Mouse (Mus musculus) kidney, adult 18-20 months (tissue): ENCODE data around the gene Gpha2.
A peak's percentile ranks its signal among the peaks of the same experiment; 100 is the strongest.

ENCODE experiments used
- DNase-seq: peaks from one replicate; pipeline ENCODE4 v3.0.0; 2021

Gpha2 gene

DNA sequence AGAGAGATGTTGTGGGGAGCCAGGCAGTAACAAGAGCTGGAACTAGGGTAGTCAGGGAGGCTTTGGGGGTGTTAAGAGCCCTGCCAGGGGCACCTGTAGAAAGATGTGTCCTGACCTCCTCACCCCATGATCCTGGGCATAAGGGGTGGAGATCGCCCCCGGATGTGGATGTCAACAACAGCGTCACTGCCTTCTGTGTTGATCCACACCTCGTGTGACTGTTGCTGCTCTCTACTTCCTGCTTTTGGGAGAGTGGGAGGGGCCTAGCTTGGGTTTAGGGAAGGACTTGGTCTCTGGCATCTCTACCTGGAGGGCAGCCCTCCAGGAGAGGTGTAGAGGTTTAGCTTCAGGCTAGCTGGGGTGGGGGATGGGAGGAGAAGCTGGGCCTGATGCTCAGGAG is 16.1 kb downstream of the Gpha2 start:
- peak; percentile 37 for DNase-seq

DNA sequence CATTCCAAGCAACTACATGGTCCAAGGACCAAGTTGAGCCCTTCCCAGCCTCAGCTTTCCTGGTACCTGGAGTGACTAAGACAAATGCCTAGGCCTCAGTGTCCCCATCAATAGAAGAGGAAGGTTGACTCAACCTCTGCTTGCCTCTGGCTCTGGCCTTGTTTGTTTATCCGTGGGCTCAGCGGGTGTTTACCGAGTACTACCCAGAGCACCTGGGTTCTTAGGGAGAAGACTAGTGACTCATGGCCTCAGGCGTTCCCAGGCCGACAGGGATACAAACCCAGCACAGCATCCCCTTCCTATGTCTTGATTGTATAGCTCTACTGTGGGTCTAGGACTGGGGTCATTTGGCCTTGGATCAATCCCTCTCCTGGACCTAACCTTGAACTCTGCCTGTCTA is 17.0 kb downstream of the Gpha2 start:
- no peak for DNase-seq

GRCm38 (mm10) chr19:6245806-6246205 is 19.6 kb downstream of the Gpha2 start:
- DNase-seq, result no peak

- DNase-seq, result no peak
Observed at GRCm38 (mm10) chr19:6247526-6248300, 21.5 kb downstream of the Gpha2 start.

GRCm38 (mm10) chr19:6253021-6253420 is 26.8 kb downstream of the Gpha2 start:
- no peak for DNase-seq

- DNase-seq, result no peak
Observed at GRCm38 (mm10) chr19:6260428-6260827, 34.2 kb downstream of the Gpha2 start.

GRCm38 (mm10) chr19:6260946-6261345 is 34.8 kb downstream of the Gpha2 start:
- DNase-seq, result no peak

DNA sequence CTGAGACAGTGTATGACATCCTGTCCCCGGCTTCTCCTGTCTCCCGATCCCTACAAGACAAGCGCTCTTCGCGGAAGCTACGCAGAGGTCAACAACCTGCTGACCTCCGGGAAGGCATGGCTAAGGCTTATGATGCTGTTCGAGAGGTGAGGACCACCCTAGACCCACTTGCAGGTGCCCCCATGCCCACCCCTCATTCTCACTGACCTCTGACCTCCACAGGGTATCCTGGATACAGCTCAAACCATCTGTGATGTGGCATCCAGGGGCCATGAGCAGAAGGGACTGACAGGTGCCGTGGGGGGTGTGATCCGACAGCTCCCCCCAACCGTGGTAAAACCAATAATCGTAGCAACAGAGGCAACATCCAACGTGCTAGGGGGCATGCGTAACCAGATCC is 35.2 kb downstream of the Gpha2 start:
- DNase-seq, result no peak

GRCm38 (mm10) chr19:6262222-6262621 is 36.0 kb downstream of the Gpha2 start:
- peak; percentile 82 for DNase-seq

DNA sequence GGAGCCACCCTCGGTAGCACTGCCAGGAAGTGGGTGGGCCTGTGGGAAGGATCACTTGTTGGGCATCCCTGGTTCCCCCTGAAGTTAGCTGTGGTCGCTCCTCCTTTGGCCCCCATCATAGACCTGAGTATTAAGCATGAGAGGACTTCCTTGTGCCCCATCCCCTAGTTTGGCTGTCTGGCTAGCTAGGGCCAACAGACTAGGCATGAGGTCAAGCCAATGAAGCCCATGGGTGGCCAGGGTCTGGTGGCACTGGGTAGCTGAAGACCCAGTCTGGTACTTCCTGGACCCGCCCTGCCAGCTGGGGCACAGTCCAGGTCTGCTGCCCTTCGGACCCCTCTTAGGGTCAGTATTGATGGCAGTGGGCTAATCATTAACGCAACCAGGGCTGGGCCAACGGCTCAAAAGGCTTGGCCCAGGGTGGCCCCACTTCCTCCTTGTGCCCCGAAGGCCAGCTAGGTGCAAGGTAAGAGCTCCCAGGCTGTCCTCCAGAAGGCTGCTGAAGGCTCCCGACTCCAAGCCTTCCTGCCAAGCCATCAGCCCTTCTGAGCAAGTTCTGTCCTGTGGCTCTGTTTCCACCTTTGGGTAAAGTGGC is 36.8 kb downstream of the Gpha2 start:
- DNase-seq, result peak; percentile 86

DNA sequence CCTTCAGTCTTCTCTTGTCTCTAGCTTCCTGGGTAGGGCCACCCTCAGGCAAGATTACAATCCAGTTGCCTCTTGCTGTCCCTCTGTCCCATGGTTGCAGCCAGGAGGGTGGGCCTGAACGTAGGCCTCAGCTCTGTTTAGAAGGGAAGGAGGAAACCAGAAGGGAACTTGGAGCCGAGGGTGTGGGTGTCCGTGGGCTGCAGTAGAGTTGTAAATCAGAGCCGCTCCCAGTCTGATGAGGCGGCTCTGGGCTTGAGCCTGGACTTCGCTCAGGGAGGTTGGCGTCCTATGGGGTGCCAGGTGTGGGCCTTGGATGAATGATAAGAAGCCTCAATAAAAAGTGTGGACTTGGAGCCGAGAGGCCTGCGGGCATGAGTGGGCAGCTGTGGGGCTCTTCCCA is 38.0 kb downstream of the Gpha2 start:
- no peak for DNase-seq

DNA sequence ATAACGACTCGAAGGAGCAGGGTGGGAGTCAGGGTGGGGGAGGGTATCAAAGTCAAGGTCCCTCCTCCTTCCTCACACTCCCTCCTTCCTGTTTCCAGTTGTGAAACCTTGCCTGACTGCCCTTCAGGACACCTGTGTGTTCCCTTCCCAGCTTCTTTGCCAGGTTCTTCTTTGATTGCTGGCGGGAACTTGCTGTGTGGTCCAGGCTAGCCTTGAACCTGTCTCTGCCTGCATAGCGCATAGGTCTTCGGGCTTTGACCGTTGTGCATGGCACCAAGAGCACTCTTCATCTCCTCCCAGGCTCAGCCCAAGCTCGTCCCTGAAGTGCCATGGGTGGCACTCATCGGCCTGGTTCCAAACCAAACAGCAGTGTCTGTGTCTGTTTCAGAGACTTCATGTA is 38.8 kb downstream of the Gpha2 start:
- DNase-seq, result no peak

- DNase-seq, result no peak
Observed at GRCm38 (mm10) chr19:6265727-6266182, 39.6 kb downstream of the Gpha2 start.

- no peak for DNase-seq
Observed at GRCm38 (mm10) chr19:6267306-6268169, 41.4 kb downstream of the Gpha2 start.

- peak; percentile 89 for DNase-seq
Observed at GRCm38 (mm10) chr19:6268170-6268528, 42.0 kb downstream of the Gpha2 start.

- no peak for DNase-seq
Observed at GRCm38 (mm10) chr19:6268670-6269132, 42.5 kb downstream of the Gpha2 start.

- no peak for DNase-seq
Observed at GRCm38 (mm10) chr19:6269798-6270475, 43.8 kb downstream of the Gpha2 start.

DNA sequence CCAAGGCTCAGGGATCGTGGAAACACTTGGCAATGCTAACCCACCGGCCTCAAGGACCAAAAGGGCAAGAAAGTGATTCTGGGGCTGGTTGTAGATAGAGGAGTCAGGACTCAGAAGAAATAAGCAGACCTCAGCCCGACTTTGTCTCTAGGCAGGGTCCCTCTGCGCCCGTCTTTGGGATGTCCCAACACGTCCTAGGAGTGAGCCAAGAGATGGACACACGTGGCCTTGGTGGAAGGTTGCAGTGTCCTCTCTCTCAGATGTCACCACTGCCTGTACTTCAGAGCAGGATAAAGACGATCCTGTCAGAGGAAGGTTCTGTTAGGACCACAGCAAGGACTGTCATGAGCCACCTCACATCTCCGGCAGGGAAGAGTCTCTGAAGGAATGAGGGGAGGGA is 44.5 kb downstream of the Gpha2 start:
- DNase-seq, result no peak

GRCm38 (mm10) chr19:6271206-6271605 is 45.0 kb downstream of the Gpha2 start:
- no peak for DNase-seq

DNA sequence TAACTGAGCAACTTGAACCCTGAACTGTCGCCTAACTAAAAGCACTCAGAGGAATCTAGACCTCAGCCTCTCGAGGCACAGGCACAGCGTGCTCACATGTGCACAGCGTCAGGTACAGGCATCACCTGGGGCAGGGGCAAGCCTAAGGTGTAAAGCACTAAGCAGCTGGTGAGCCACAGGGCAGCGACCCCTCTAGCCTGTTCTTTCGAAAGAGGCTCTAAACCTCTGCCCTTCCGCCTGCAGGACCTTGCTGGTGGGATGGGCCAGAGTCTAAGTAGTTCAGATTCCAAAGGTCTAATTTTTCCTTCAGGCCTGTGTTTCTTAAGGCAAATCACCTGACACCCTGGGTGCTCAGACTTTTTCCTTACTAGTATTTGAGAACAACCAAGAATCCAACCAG is 45.9 kb downstream of the Gpha2 start:
- DNase-seq, result peak; percentile 59

GRCm38 (mm10) chr19:6272738-6273137 is 46.6 kb downstream of the Gpha2 start:
- DNase-seq, result no peak

DNA sequence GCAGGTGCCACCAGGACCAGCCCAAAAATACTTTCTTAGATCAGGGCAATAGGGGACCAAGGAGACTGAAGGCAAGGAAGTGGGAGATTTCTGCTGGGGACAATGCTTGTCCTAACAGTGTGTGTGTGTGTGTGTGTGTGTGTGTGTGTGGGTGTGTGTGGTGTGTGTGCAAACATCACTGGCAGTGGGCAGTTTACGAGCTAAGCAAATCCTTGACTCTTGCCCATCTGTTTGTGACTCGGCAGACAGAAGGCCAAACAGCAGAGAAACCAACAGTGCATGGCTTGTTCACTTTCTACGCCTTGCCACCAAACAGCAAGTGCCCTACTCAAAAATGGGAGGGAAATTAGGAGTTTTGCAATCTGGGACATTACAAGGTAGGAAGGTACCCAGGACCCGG is 47.4 kb downstream of the Gpha2 start:
- no peak for DNase-seq

GRCm38 (mm10) chr19:6273998-6274608 is 47.9 kb downstream of the Gpha2 start:
- no peak for DNase-seq
